Mouse (Mus musculus) neural tube, embryonic 11.5 days (tissue): ENCODE results near the gene Mgat5b. TPM values are rescaled to one million over a fixed set of nuclear protein-coding genes. Genes with fewer than 3 reads are reported as not detected.

Source experiments
- ATAC-seq: fragments of 200-750 bp; cut with Nextera tagmentation; 2 replicates; pipeline ENCODE4 v1.8.0; 2017; ENCODE audit warnings: moderate number of reproducible peaks, mild to moderate bottlenecking, moderate TSS enrichment, moderate library complexity; ENCODE audit not compliant: insufficient read depth, low FRiP score, low TSS enrichment
- DNase-seq: peaks from one replicate; pipeline ENCODE4 v3.0.0-alpha.2; 2015; ENCODE audit warnings: low spot score
- H3K27ac ChIP-seq: fragments of 300-500 bp; sonication (generic); 2 replicates; pipeline ENCODE4 v1.5.1; 2014; ENCODE audit warnings: low read depth, mild to moderate bottlenecking, low read length
- H3K27me3 ChIP-seq: fragments of 300-500 bp; sonication (generic); 2 replicates; pipeline ENCODE4 v1.6.1; 2014; ENCODE audit warnings: mild to moderate bottlenecking, low read length, mixed read lengths; ENCODE audit not compliant: control insufficient read depth, insufficient read depth
- H3K36me3 ChIP-seq: fragments of 300-500 bp; sonication (generic); 2 replicates; pipeline ENCODE4 v1.6.1; 2014; ENCODE audit warnings: mild to moderate bottlenecking, low read length, moderate library complexity, mixed read lengths; ENCODE audit not compliant: control insufficient read depth, insufficient read depth
- H3K4me1 ChIP-seq: fragments of 300-500 bp; sonication (generic); 2 replicates; pipeline ENCODE4 v1.6.1; 2014; ENCODE audit warnings: low read length, mixed read lengths; ENCODE audit not compliant: control insufficient read depth, insufficient read depth
- H3K4me2 ChIP-seq: fragments of 300-500 bp; sonication (generic); 2 replicates; pipeline ENCODE4 v1.6.1; 2014; ENCODE audit warnings: low read depth, mild to moderate bottlenecking, moderate library complexity
- H3K4me3 ChIP-seq: fragments of 300-500 bp; sonication (generic); 2 replicates; pipeline ENCODE4 v1.5.1; 2014; ENCODE audit warnings: low read depth, low read length
- H3K9ac ChIP-seq: fragments of 300-500 bp; sonication (generic); 2 replicates; pipeline ENCODE4 v1.6.1; 2014; ENCODE audit warnings: mild to moderate bottlenecking, low read length
- H3K9me3 ChIP-seq: fragments of 300-500 bp; sonication (generic); 2 replicates; pipeline ENCODE4 v1.6.1; 2016; ENCODE audit warnings: low read length; ENCODE audit not compliant: control insufficient read depth
- WGBS: fragments of 180-500 bp; shearing (Covaris S2); extraction: QIAGEN DNeasy Blood & Tissue Kit; methylation state at CpG from one replicate; pipeline ENCODE4 v1.1.7; 2014; 5-methylcytosine and 5-hydroxymethylcytosine counted together
- polyA plus RNA-seq: library from polyadenylated mRNA; unstranded; fragments of >200 nt; fragmentation: Nextera tagmentation; extraction: Ambion mirVana; gene quantifications from 2 replicates; pipeline ENCODE4 v1.2.1, GENCODE M21; 2014

Gene Mgat5b
- polyA plus RNA-seq, 1 experiment from 2014 or later = 7.5 TPM

DNA sequence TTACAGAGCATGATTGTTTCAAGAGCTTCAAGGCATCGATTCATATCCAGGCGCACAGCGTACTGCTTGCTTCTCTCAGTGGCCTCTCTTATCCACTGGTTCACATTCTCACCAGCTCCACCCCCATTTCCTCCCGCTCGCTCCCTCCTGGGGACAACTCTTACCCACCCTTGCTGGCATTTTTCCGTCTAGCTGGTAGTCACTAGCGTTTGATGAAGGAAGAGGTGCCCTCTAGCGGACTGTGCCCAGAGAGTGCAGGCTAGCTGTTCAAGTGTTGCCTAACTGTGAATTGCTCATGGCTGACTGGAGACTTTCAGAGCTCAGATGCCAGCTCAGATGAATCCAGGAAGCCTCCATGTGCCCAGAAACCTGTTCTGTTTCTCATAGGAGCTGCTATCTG is 99.7 kb downstream of the Mgat5b start:
- peak; percentile 83 for DNase-seq
- 7% methylated on average over 8 of the region's 8 CpGs for WGBS
- Histone ChIP-seq H3K27ac (no peak overlapping the region), H3K36me3 (no peaks in the 10 kb centered on the region), H3K27me3 (no peaks in the 10 kb centered on the region), H3K9me3 (no peaks in the 10 kb centered on the region), H3K9ac (no peak overlapping the region), H3K4me3 (no peak overlapping the region), H3K4me2 (no peak overlapping the region), H3K4me1 (peaks cover 2% of the 10 kb centered on the region; the same call in 1 of the 2 replicates)
- no peak for ATAC-seq

DNA sequence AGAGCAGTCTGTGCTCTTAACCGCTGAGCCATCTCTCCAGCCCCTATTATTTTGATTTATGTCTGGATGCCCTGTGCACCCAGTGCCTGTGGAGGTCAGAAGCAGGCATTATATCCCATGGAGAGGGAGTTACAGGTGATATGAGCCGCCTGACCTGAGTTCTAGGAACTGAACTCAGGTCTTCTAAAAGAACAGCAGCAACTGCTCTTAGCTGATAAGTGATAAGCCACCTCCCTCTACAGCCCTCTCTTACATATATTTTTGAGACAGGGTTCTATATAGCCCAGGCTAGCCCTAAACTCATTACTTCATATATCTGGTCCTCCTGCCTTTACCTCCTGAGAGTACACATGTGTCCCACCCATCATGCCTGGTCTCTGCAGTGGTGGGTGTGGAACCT is 102.4 kb downstream of the Mgat5b start:
- DNase-seq (no peak), ATAC-seq (no peak)
- Histone ChIP-seq H3K4me2 (no peak overlapping the region), H3K4me3 (no peak overlapping the region), H3K9ac (no peak overlapping the region), H3K27me3 (no peaks in the 10 kb centered on the region), H3K4me1 (peaks cover 2% of the 10 kb centered on the region; the same call in 1 of the 2 replicates), H3K27ac (no peak overlapping the region), H3K36me3 (no peaks in the 10 kb centered on the region), H3K9me3 (no peaks in the 10 kb centered on the region)
- WGBS = 74% methylated on average over 2 of the region's 2 CpGs

DNA sequence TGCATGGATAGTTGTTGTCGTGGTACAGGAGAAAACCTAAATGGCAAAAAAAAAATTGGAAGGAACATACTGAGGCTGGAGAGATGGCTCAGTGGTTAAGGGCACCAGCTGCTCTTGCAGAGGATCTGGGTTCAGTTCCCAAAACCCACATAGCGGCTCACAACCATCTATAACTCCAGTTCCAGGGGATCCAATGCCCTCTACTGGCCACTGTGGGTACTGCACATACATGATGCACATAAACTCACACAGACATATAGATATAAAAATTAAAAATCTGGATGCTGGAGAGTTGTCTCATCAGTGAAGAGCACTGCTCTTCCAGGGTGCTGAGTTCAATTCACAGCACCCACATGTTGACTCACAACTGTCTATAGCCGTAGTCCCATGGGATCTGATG is 104.9 kb downstream of the Mgat5b start:
- no peak overlapping the region for H3K9ac ChIP-seq
- no peaks in the 10 kb centered on the region for H3K36me3 ChIP-seq
- H3K4me1 ChIP-seq = peaks cover 4% of the 10 kb centered on the region
- no peaks in the 10 kb centered on the region for H3K27me3 ChIP-seq
- DNase-seq (no peak), ATAC-seq (no peak)
- H3K4me3 ChIP-seq = no peak overlapping the region
- H3K27ac ChIP-seq = no peak overlapping the region
- 94% methylated on average over 3 of the region's 3 CpGs for WGBS
- H3K9me3 ChIP-seq = no peaks in the 10 kb centered on the region
- no peak overlapping the region for H3K4me2 ChIP-seq

DNA sequence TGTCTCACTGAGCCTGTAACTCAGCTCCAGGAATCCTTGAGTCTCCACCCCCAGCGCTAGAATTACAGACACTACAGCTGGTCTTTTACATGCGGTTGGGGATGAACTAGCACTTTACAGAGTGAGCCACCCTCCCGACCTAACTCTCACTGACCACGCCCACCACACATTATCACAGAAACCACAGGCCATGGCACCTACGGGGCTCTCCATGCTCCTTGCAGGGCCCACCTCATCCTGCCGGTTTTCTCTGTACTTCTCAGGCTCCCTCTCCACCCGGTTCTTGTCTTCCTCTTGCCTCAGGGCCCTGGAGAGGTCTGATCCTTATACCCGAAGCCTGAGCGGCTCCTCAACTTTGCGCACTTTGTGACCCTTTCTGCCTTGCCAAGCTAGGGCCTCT is 109.0 kb downstream of the Mgat5b start:
- WGBS = 50% methylated on average over 10 of the region's 10 CpGs
- Histone ChIP-seq H3K4me2 (no peak overlapping the region), H3K4me3 (no peak overlapping the region), H3K27me3 (no peaks in the 10 kb centered on the region), H3K36me3 (no peaks in the 10 kb centered on the region), H3K4me1 (peaks cover 10% of the 10 kb centered on the region), H3K9ac (no peak overlapping the region), H3K27ac (no peak overlapping the region), H3K9me3 (no peaks in the 10 kb centered on the region)
- DNase-seq = no peak
- no peak for ATAC-seq

DNA sequence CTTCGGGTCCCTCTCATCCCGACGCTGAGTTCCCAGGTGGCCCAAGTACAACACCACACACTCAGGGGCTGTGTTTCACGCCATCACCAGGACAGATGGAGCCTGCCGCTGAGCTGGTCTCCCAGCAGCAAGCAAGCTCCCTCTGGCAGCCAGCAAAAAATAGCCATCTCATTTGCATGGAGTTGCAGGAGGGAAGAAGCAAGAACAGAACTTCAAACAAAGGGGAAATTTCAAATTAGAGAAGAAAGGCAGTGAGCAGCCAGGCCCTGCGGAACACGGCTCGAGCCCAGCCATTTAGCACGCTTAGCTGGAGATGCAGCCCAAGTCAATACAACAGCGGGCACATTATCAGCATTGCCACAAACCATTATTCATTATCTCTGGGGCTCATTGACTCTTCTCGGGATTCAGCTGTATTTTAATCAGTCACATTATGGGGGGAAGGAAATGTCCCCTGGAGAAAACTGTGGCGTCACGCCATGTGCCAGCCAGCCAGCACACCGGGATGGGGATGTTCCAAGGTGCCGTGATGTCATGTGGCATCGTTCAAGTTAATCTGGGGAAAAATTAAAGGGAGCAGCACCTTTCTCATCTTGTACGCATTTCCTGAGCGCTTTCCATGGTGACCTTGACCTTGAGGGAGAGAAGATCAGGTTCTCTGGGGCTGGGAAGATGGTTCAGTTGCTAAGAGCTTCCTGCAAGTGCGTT is 110.4 kb downstream of the Mgat5b start:
- Histone ChIP-seq H3K27ac (peak overlapping the region; percentile 45; the same call in 1 of the 2 replicates), H3K4me2 (no peak overlapping the region), H3K27me3 (no peaks in the 10 kb centered on the region), H3K36me3 (no peaks in the 10 kb centered on the region), H3K9ac (no peak overlapping the region), H3K4me3 (no peak overlapping the region), H3K9me3 (no peaks in the 10 kb centered on the region), H3K4me1 (peaks cover 10% of the 10 kb centered on the region)
- DNase-seq (peak; percentile 49), ATAC-seq (peak; percentile 61; the same call in 1 of the 2 replicates)
- 51% methylated on average over 19 of the region's 19 CpGs for WGBS

DNA sequence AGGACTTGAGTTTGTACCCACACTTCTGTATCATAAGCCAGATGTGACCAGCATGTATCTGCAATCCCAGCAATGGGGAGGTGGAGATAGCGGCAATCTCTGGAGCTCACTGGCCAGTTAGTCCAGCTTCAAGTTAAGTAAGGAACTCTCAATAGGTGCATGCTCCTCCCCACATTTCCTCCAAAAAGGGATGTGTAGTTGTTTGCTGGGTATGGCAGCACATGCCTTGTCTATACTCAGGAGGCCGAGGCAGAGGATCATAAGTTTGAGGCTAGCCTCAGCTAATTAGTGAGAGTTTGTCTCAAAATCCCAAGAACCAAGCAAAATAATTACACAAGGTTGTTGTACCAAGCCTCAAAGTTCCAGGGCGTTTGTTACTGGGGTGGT is 110.9 kb downstream of the Mgat5b start:
- H3K27me3 ChIP-seq = no peaks in the 10 kb centered on the region
- no peaks in the 10 kb centered on the region for H3K9me3 ChIP-seq
- 91% methylated on average over 3 of the region's 3 CpGs for WGBS
- no peaks in the 10 kb centered on the region for H3K36me3 ChIP-seq
- DNase-seq (no peak), ATAC-seq (no peak)
- no peak overlapping the region for H3K4me3 ChIP-seq
- H3K27ac ChIP-seq = 0 out of 2 replicates have a peak overlapping the region, but pooled peaks have one; percentile 20
- H3K4me2 ChIP-seq = no peak overlapping the region
- peaks cover 10% of the 10 kb centered on the region for H3K4me1 ChIP-seq
- H3K9ac ChIP-seq = no peak overlapping the region

DNA sequence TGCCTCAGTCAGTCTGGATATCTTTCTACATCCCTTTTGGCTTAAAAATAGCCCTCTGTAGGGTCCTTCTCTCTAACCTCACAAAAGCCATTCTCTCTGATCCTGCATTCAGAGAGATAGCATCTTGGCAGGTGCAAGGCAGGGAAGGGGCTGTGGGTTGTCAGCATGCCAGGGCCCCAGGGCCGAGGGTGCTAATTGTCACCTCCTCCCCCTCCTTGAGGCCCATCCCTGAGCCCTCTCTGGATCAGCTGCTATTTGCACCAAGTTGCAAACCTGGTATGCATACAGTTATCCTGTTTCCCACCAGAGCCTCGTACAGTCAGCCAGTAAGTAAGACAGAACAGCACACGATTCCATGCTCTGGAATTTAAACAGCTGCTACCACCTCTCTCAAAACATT is 111.4 kb downstream of the Mgat5b start:
- Histone ChIP-seq H3K27me3 (no peaks in the 10 kb centered on the region), H3K9me3 (no peaks in the 10 kb centered on the region), H3K9ac (no peak overlapping the region), H3K4me3 (no peak overlapping the region), H3K4me1 (peaks cover 10% of the 10 kb centered on the region), H3K27ac (no peak overlapping the region), H3K4me2 (no peak overlapping the region), H3K36me3 (no peaks in the 10 kb centered on the region)
- 42% methylated on average over 3 of the region's 3 CpGs for WGBS
- DNase-seq (no peak), ATAC-seq (no peak)

DNA sequence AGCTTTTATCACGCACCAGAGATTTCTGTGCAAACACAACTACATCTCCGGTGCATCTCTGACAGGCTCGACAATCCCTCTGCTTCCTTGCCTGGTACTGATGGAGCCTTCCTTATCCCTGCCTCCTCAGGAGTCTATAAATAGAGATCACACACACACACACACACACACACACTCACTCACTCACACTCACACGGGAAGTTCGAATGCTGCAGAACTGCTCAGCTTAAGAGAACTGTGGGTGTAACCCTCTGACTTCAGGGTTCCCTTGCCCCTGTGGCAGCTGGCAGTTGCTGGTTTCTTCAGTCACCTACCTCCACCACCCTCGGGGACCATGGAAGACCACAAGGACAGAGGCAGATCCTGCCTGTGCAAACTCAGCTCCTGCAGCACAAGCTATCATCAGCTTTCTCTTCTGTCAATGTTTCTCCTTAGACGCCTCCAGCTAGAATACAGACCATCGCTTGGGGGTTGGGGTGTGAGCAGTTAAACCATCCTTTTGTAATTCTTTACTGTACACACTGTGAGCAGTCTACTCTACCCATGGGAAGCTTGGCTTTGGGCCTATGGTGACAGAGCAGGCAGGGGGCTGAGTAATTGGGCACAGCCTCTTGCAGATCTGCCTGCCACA is 111.9 kb downstream of the Mgat5b start:
- no peak overlapping the region for H3K4me2 ChIP-seq
- H3K4me1 ChIP-seq = peaks cover 10% of the 10 kb centered on the region
- no peaks in the 10 kb centered on the region for H3K36me3 ChIP-seq
- H3K4me3 ChIP-seq = no peak overlapping the region
- DNase-seq (no peak), ATAC-seq (no peak)
- H3K27me3 ChIP-seq = no peaks in the 10 kb centered on the region
- H3K9me3 ChIP-seq = no peaks in the 10 kb centered on the region
- H3K9ac ChIP-seq = no peak overlapping the region
- H3K27ac ChIP-seq = no peak overlapping the region
- 66% methylated on average over 8 of the region's 8 CpGs for WGBS

DNA sequence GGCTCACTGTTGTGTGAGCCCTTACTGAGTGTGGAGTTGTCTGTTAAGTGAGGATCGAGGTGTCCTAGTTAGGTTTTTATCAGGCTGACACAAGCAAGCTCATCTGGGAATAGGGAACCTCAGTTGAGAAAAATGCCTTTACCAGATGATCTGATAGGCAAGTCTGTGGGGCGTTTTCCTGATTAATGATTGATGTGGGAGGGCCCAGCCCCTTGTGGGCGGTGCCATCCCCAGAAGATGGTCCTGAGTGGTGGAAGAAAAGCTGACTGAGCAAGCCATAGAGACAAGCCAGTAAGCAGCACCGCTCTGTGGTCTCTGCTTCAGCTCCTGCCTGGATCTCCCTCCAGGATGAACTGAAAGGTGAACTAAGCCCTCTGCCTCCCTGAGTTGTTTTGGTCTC is 112.6 kb downstream of the Mgat5b start:
- Histone ChIP-seq H3K4me1 (peaks cover 16% of the 10 kb centered on the region), H3K27me3 (no peaks in the 10 kb centered on the region), H3K9me3 (no peaks in the 10 kb centered on the region), H3K4me2 (no peak overlapping the region), H3K4me3 (no peak overlapping the region), H3K36me3 (no peaks in the 10 kb centered on the region), H3K27ac (no peak overlapping the region), H3K9ac (no peak overlapping the region)
- WGBS = 20% methylated on average over 4 of the region's 4 CpGs
- peak; percentile 47 for DNase-seq
- ATAC-seq = no peak
